Mouse (Mus musculus) limb, embryonic 15.5 days (tissue): ENCODE measurements around the gene Bcap31. TPM values are rescaled to one million over a fixed set of nuclear protein-coding genes. Genes with fewer than 3 reads are reported as not detected.

Experiments
- ATAC-seq: fragments of 200-750 bp; cut with Nextera tagmentation; 2 replicates; pipeline ENCODE4 v1.8.0; 2017; ENCODE audit warnings: low read depth, moderate TSS enrichment; ENCODE audit not compliant: insufficient number of reproducible peaks, low FRiP score, low TSS enrichment
- H3K27ac ChIP-seq: fragments of 300-500 bp; sonication (generic); 2 replicates; pipeline ENCODE4 v1.5.1; 2015; ENCODE audit warnings: moderate library complexity, mild to moderate bottlenecking, inconsistent platforms
- H3K27me3 ChIP-seq: fragments of 300-500 bp; sonication (generic); 2 replicates; pipeline ENCODE4 v1.6.1; 2015; ENCODE audit warnings: inconsistent platforms
- H3K36me3 ChIP-seq: fragments of 300-500 bp; sonication (generic); 2 replicates; pipeline ENCODE4 v1.6.1; 2015; ENCODE audit warnings: inconsistent platforms
- H3K4me1 ChIP-seq: fragments of 300-500 bp; sonication (generic); 2 replicates; pipeline ENCODE4 v1.6.1; 2015; ENCODE audit warnings: inconsistent platforms
- H3K4me2 ChIP-seq: fragments of 300-500 bp; sonication (generic); 2 replicates; pipeline ENCODE4 v1.6.1; 2015; ENCODE audit warnings: mild to moderate bottlenecking, inconsistent platforms
- H3K4me3 ChIP-seq: fragments of 300-500 bp; sonication (generic); 2 replicates; pipeline ENCODE4 v1.5.1; 2015; ENCODE audit warnings: mild to moderate bottlenecking, inconsistent platforms
- H3K9ac ChIP-seq: fragments of 300-500 bp; sonication (generic); 2 replicates; pipeline ENCODE4 v1.6.1; 2015; ENCODE audit warnings: inconsistent platforms
- H3K9me3 ChIP-seq: fragments of 300-500 bp; sonication (generic); 2 replicates; pipeline ENCODE4 v1.6.1; 2016; ENCODE audit warnings: inconsistent platforms
- WGBS: fragments of 180-500 bp; shearing (Covaris S2); methylation state at CpG from one replicate; pipeline ENCODE4 v1.1.7; 2015; 5-methylcytosine and 5-hydroxymethylcytosine counted together
- polyA plus RNA-seq: library from polyadenylated mRNA; unstranded; fragments of >200 nt; fragmentation: Nextera tagmentation; extraction: Ambion mirVana; gene quantifications from 2 replicates; pipeline ENCODE4 v1.2.1, GENCODE M21; 2015

The Bcap31 gene
- polyA plus RNA-seq, 1 experiment from 2014 or later: 271 TPM

GRCm38 (mm10) chrX:73718271-73718670 lies 2.3 kb upstream of the Bcap31 start:
- Histone ChIP-seq H3K9me3 (no peaks in the 10 kb centered on the region), H3K27ac (no peak overlapping the region), H3K27me3 (0 out of 2 replicates have a peak, but pooled peaks cover 3% of the 10 kb centered on the region), H3K4me3 (no peak overlapping the region), H3K4me1 (peaks cover 28% of the 10 kb centered on the region), H3K4me2 (peak overlapping the region; percentile 52; the same call in 1 of the 2 replicates), H3K9ac (no peak overlapping the region), H3K36me3 (no peaks in the 10 kb centered on the region)
- WGBS: 57% methylated on average over 2 of the region's 3 CpGs
- no peak for ATAC-seq

GRCm38 (mm10) chrX:73717667-73718066 lies 1.7 kb upstream of the Bcap31 start:
- H3K4me1 ChIP-seq: peaks cover 28% of the 10 kb centered on the region
- no peak overlapping the region for H3K9ac ChIP-seq
- H3K4me2 ChIP-seq: peak overlapping the region; percentile 52
- no peaks in the 10 kb centered on the region for H3K9me3 ChIP-seq
- H3K36me3 ChIP-seq: no peaks in the 10 kb centered on the region
- H3K27me3 ChIP-seq: 0 out of 2 replicates have a peak, but pooled peaks cover 3% of the 10 kb centered on the region
- WGBS: 65% methylated on average over 11 of the region's 11 CpGs
- ATAC-seq: no peak
- peak overlapping the region; percentile 54 for H3K4me3 ChIP-seq
- no peak overlapping the region for H3K27ac ChIP-seq

- 31% methylated on average over 30 of the region's 30 CpGs for WGBS
- peak; percentile 17 for ATAC-seq
- Histone ChIP-seq H3K9ac (0 out of 2 replicates have a peak overlapping the region, but pooled peaks have one; percentile 10), H3K27me3 (0 out of 2 replicates have a peak, but pooled peaks cover 3% of the 10 kb centered on the region), H3K4me3 (peak overlapping the region; percentile 54), H3K4me1 (peaks cover 28% of the 10 kb centered on the region), H3K27ac (peak overlapping the region; percentile 90), H3K4me2 (peak overlapping the region; percentile 52), H3K9me3 (no peaks in the 10 kb centered on the region), H3K36me3 (no peaks in the 10 kb centered on the region)
Observed at GRCm38 (mm10) chrX:73716709-73717545, 952 bp upstream of the Bcap31 start.

- Histone ChIP-seq H3K9ac (peak overlapping the region; percentile 52), H3K4me2 (peak overlapping the region; percentile 52), H3K36me3 (no peaks in the 10 kb centered on the region), H3K27me3 (no peaks in the 10 kb centered on the region), H3K4me3 (peak overlapping the region; percentile 54), H3K4me1 (peaks cover 28% of the 10 kb centered on the region), H3K9me3 (no peaks in the 10 kb centered on the region), H3K27ac (peak overlapping the region; percentile 90)
- ATAC-seq: peak; percentile 17; the same call in 1 of the 2 replicates
- 30% methylated on average over 21 of the region's 21 CpGs for WGBS
Observed at GRCm38 (mm10) chrX:73715476-73716108, 383 bp downstream of the Bcap31 start.

- Histone ChIP-seq H3K36me3 (peaks cover 9% of the 10 kb centered on the region; the same call in 1 of the 2 replicates), H3K27ac (no peak overlapping the region), H3K27me3 (no peaks in the 10 kb centered on the region), H3K4me3 (no peak overlapping the region), H3K9me3 (no peaks in the 10 kb centered on the region), H3K9ac (no peak overlapping the region), H3K4me1 (no peaks in the 10 kb centered on the region), H3K4me2 (no peak overlapping the region)
- ATAC-seq: no peak
- 76% methylated on average over 1 of the region's 1 CpGs for WGBS
Observed at GRCm38 (mm10) chrX:73700472-73700871, 15.5 kb downstream of the Bcap31 start.

GRCm38 (mm10) chrX:73690917-73691629 lies 24.9 kb downstream of the Bcap31 start:
- peaks cover 23% of the 10 kb centered on the region for H3K36me3 ChIP-seq
- H3K27me3 ChIP-seq: no peaks in the 10 kb centered on the region
- no peak overlapping the region for H3K4me2 ChIP-seq
- no peak overlapping the region for H3K4me3 ChIP-seq
- ATAC-seq: no peak
- WGBS: 59% methylated on average over 5 of the region's 5 CpGs
- H3K4me1 ChIP-seq: no peaks in the 10 kb centered on the region
- H3K27ac ChIP-seq: no peak overlapping the region
- H3K9ac ChIP-seq: no peak overlapping the region
- no peaks in the 10 kb centered on the region for H3K9me3 ChIP-seq

GRCm38 (mm10) chrX:73685629-73686028 lies 30.3 kb downstream of the Bcap31 start:
- peaks cover 40% of the 10 kb centered on the region for H3K36me3 ChIP-seq
- H3K4me3 ChIP-seq: no peak overlapping the region
- no peaks in the 10 kb centered on the region for H3K9me3 ChIP-seq
- H3K9ac ChIP-seq: no peak overlapping the region
- H3K27ac ChIP-seq: no peak overlapping the region
- WGBS: 53% methylated on average over 3 of the region's 3 CpGs
- no peak for ATAC-seq
- H3K4me1 ChIP-seq: no peaks in the 10 kb centered on the region
- no peak overlapping the region for H3K4me2 ChIP-seq
- H3K27me3 ChIP-seq: 0 out of 2 replicates have a peak, but pooled peaks cover 2% of the 10 kb centered on the region

- H3K4me1 ChIP-seq: no peaks in the 10 kb centered on the region
- no peak overlapping the region for H3K4me3 ChIP-seq
- no peak overlapping the region for H3K9ac ChIP-seq
- H3K36me3 ChIP-seq: peaks cover 43% of the 10 kb centered on the region
- no peak overlapping the region for H3K4me2 ChIP-seq
- no peaks in the 10 kb centered on the region for H3K9me3 ChIP-seq
- no peak for ATAC-seq
- H3K27me3 ChIP-seq: 0 out of 2 replicates have a peak, but pooled peaks cover 2% of the 10 kb centered on the region
- H3K27ac ChIP-seq: no peak overlapping the region
Observed at GRCm38 (mm10) chrX:73684978-73685377, 31.0 kb downstream of the Bcap31 start.

- 85% methylated on average over 2 of the region's 2 CpGs for WGBS
- Histone ChIP-seq H3K9ac (no peak overlapping the region), H3K36me3 (peaks cover 45% of the 10 kb centered on the region), H3K27me3 (0 out of 2 replicates have a peak, but pooled peaks cover 2% of the 10 kb centered on the region), H3K27ac (no peak overlapping the region), H3K4me1 (no peaks in the 10 kb centered on the region), H3K9me3 (no peaks in the 10 kb centered on the region), H3K4me3 (no peak overlapping the region), H3K4me2 (no peak overlapping the region)
- no peak for ATAC-seq
Observed at GRCm38 (mm10) chrX:73684156-73684555, 31.8 kb downstream of the Bcap31 start.

GRCm38 (mm10) chrX:73676668-73677067 lies 39.3 kb downstream of the Bcap31 start:
- no peak overlapping the region for H3K9ac ChIP-seq
- H3K27me3 ChIP-seq: 0 out of 2 replicates have a peak, but pooled peaks cover 7% of the 10 kb centered on the region
- H3K4me2 ChIP-seq: no peak overlapping the region
- no peak overlapping the region for H3K27ac ChIP-seq
- WGBS: 92% methylated on average over 4 of the region's 4 CpGs
- peaks cover 15% of the 10 kb centered on the region for H3K4me1 ChIP-seq
- no peaks in the 10 kb centered on the region for H3K9me3 ChIP-seq
- ATAC-seq: no peak
- no peak overlapping the region for H3K4me3 ChIP-seq
- peaks cover 39% of the 10 kb centered on the region for H3K36me3 ChIP-seq

- Histone ChIP-seq H3K9ac (no peak overlapping the region), H3K4me2 (peak overlapping the region; percentile 67), H3K4me1 (peaks cover 15% of the 10 kb centered on the region), H3K27ac (no peak overlapping the region), H3K9me3 (no peaks in the 10 kb centered on the region), H3K27me3 (0 out of 2 replicates have a peak, but pooled peaks cover 7% of the 10 kb centered on the region), H3K4me3 (peak overlapping the region; percentile 63; the same call in 1 of the 2 replicates), H3K36me3 (peaks cover 34% of the 10 kb centered on the region)
- WGBS: 78% methylated on average over 2 of the region's 2 CpGs
- ATAC-seq: no peak
Observed at GRCm38 (mm10) chrX:73675231-73675630, 40.7 kb downstream of the Bcap31 start.
